In genomic region chr11:72478228-72478627, GRCm38 (mm10) we compare ENCODE assay signal across 13 mouse cellular contexts. TPM values are rescaled to one million over a fixed set of nuclear protein-coding genes. Genes with fewer than 3 reads are reported as not detected.
DNase-seq lines count a peak whose midpoint lies in the region; ATAC-seq lines count a peak whose summit lies in the region.
"Had no signal": no experiment of that assay in that cellular context is flagged by ENCODE, and none has a peak within 500 bp of the region (broad histone marks: within the 10 kb centered on the region; RNA-seq: fewer than 3 reads in every experiment).

No protein-coding gene starts in this region.

- 52% methylated on average over 6 of the region's 6 CpGs for WGBS in lung, embryonic 16.5 days
- WGBS in heart, embryonic 12.5 days, result 57% methylated on average over 6 of the region's 6 CpGs
- WGBS in liver, embryonic 12.5 days (ENCODE audit: insufficient replicate concordance), result 57% methylated on average over 6 of the region's 6 CpGs

- H3K4me1 ChIP-seq in lung, embryonic 16.5 days (replicated peaks; ENCODE audit: control insufficient read depth, insufficient read depth, low read length), result peaks cover 30% of the 10 kb centered on the region
- peaks cover 50% of the 10 kb centered on the region for H3K4me1 ChIP-seq in heart, embryonic 12.5 days (replicated peaks)
- H3K4me1 ChIP-seq in liver, embryonic 12.5 days, result peaks cover 100% of the 10 kb centered on the region

- H3K36me3 ChIP-seq in lung, embryonic 16.5 days (ENCODE audit: control insufficient read depth, insufficient read depth, low read length), result no peaks in the 10 kb centered on the region
- H3K36me3 ChIP-seq in heart, embryonic 12.5 days, result no peaks in the 10 kb centered on the region
- peaks cover 13% of the 10 kb centered on the region for H3K36me3 ChIP-seq in liver, embryonic 12.5 days

- peak; percentile 15 for DNase-seq in adrenal gland, adult 2 months
- no peak for DNase-seq in adrenal gland, adult (ENCODE audit: inconsistent age in 2 of 2, low spot score in 1 of 2)
- DNase-seq in lung, postnatal 14 days, result no peak
- DNase-seq in Muller cell, postnatal 12 days (ENCODE audit: inconsistent ontology term), result no peak
- DNase-seq in cerebellum, postnatal 36 days, result no peak
- DNase-seq: cerebellum, adult 9-10 months; right cerebral cortex, postnatal 4 days had no signal

- no peak overlapping the region for H3K4me2 ChIP-seq in lung, embryonic 16.5 days (ENCODE audit: low read depth, low read length)
- no peak overlapping the region for H3K4me2 ChIP-seq in heart, embryonic 12.5 days
- no peak overlapping the region for H3K4me2 ChIP-seq in liver, embryonic 12.5 days

- ATAC-seq in lung, embryonic 16.5 days (ENCODE audit: low read depth), result no peak
- ATAC-seq in heart, embryonic 12.5 days (ENCODE audit: insufficient number of reproducible peaks, low FRiP score), result no peak
- no peak for ATAC-seq in liver, embryonic 12.5 days
- ATAC-seq: activated CD4-positive, CD25-positive, alpha-beta regulatory T cell, adult 4 months had no signal

- H3K9ac ChIP-seq in lung, embryonic 16.5 days (ENCODE audit: low read length), result no peak overlapping the region; the same call in 1 of the 2 replicates
- H3K9ac ChIP-seq in heart, embryonic 12.5 days, result no peak overlapping the region
- H3K9ac ChIP-seq in liver, embryonic 12.5 days, result no peak overlapping the region

- H3K27me3 ChIP-seq in lung, embryonic 16.5 days (ENCODE audit: control insufficient read depth, insufficient read depth, low read depth, low read length), result no peaks in the 10 kb centered on the region
- H3K27me3 ChIP-seq in heart, embryonic 12.5 days (replicated peaks), result no peaks in the 10 kb centered on the region
- H3K27me3 ChIP-seq in liver, embryonic 12.5 days (replicated peaks), result no peaks in the 10 kb centered on the region

- H3K27ac ChIP-seq in lung, embryonic 16.5 days (ENCODE audit: low read length), result 0 out of 2 replicates have a peak overlapping the region, but pooled peaks have one; percentile 55
- peak overlapping the region; percentile 53 for H3K27ac ChIP-seq in heart, embryonic 12.5 days (ENCODE audit: poor library complexity, severe bottlenecking)
- H3K27ac ChIP-seq in liver, embryonic 12.5 days, result 0 out of 2 replicates have a peak overlapping the region, but pooled peaks have one; percentile 25

- no peak overlapping the region for H3K4me3 ChIP-seq in lung, embryonic 16.5 days (ENCODE audit: low read length)
- no peak overlapping the region for H3K4me3 ChIP-seq in heart, embryonic 12.5 days
- H3K4me3 ChIP-seq in liver, embryonic 12.5 days, result no peak overlapping the region

- H3K9me3 ChIP-seq in lung, embryonic 16.5 days (ENCODE audit: control insufficient read depth, low read length), result no peaks in the 10 kb centered on the region
- no peaks in the 10 kb centered on the region for H3K9me3 ChIP-seq in heart, embryonic 12.5 days (replicated peaks)
- H3K9me3 ChIP-seq in liver, embryonic 12.5 days (replicated peaks), result no peaks in the 10 kb centered on the region

RNA-seq across cellular contexts. Expression of gene Spns2, which starts 11.5 kb away (rescaled TPM):
- 1 to 10 TPM; 2.0 to 4.2 TPM for total RNA-seq in adrenal gland, adult 2 months (2021)
- polyA plus RNA-seq in adrenal gland, adult 2 months (2012; rRNA removed), result 5.2 and 7.6 TPM in 2 replicates
- 3.1 and 3.2 TPM in 2 replicates for polyA plus RNA-seq in lung, embryonic 16.5 days (2015; fragmentation: Nextera tagmentation; extraction: Ambion mirVana)
- 3.3 and 3.5 TPM in 2 replicates for polyA plus RNA-seq in heart, embryonic 12.5 days (2016; fragmentation: Nextera tagmentation; extraction: Ambion mirVana)
- polyA plus RNA-seq in liver, embryonic 12.5 days (2016; fragmentation: Nextera tagmentation; extraction: Ambion mirVana), result 11.1 and 11.7 TPM in 2 replicates
- polyA plus RNA-seq: activated CD4-positive, CD25-positive, alpha-beta regulatory T cell, adult 4 months had no signal

RNA-seq across cellular contexts. Expression of gene Mybbp1a, which starts 37.1 kb away (rescaled TPM):
- 10 to 100 TPM; 68.0 to 86.1 TPM for total RNA-seq in adrenal gland, adult 2 months (2021)
- polyA plus RNA-seq in adrenal gland, adult 2 months (2012; rRNA removed), result 31.6 and 37.9 TPM in 2 replicates
- 106 and 126 TPM in 2 replicates for polyA plus RNA-seq in lung, embryonic 16.5 days (2015; fragmentation: Nextera tagmentation; extraction: Ambion mirVana)
- polyA plus RNA-seq in heart, embryonic 12.5 days (2016; fragmentation: Nextera tagmentation; extraction: Ambion mirVana), result 99.5 and 106 TPM in 2 replicates
- polyA plus RNA-seq in liver, embryonic 12.5 days (2016; fragmentation: Nextera tagmentation; extraction: Ambion mirVana), result 174 and 192 TPM in 2 replicates

RNA-seq across cellular contexts. Expression of gene Ggt6, which starts 42.9 kb away (rescaled TPM):
- total RNA-seq in adrenal gland, adult 2 months (2021), result 1 to 10 TPM in 1 of 2 experiments, under 1 TPM in 1; 0.83 to 4.7 TPM
- polyA plus RNA-seq in adrenal gland, adult 2 months (2012; rRNA removed), result 8.5 and 13.4 TPM in 2 replicates
- 0.19 TPM in 1 of 2 replicates, not detected in the other for polyA plus RNA-seq in lung, embryonic 16.5 days (2015; fragmentation: Nextera tagmentation; extraction: Ambion mirVana)
- not detected in 2 replicates for polyA plus RNA-seq in heart, embryonic 12.5 days (2016; fragmentation: Nextera tagmentation; extraction: Ambion mirVana)
- polyA plus RNA-seq in liver, embryonic 12.5 days (2016; fragmentation: Nextera tagmentation; extraction: Ambion mirVana), result 0.12 TPM in 1 of 2 replicates, not detected in the other
- total RNA-seq: layer of hippocampus, postnatal 10 days; megakaryocyte progenitor cell, adult 5-6 weeks had no signal
- polyA plus RNA-seq: activated CD4-positive, CD25-positive, alpha-beta regulatory T cell, adult 4 months had no signal
